Mouse (Mus musculus): Measurements from ENCODE around the gene Ino80b.

Gene Ino80b

GRCm38 (mm10) chr6:83118369-83118768, 6.9 kb downstream of the Ino80b start:
- DNase-seq (ENCODE audit: low read depth, low spot score), result no peak

DNA sequence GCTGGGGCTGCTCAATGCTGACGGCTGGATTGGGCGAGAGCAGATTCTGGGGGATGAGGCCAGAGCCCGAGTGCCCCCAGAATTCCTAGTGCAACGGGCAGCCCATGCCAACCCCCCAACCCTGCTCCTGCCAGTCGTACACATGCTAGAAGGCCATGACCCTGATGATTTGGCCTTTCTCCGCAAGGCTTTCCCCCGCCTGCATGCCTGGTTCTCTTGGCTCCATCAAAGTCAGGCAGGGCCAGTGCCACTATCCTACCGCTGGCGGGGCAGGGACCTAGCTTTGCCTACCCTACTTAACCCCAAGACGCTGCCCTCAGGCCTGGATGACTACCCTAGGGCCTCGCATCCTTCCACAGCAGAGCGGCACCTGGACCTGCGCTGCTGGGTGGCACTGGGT, 7.6 kb downstream of the Ino80b start:
- no peak for DNase-seq (ENCODE audit: low read depth, low spot score)

- no peak for DNase-seq (ENCODE audit: low read depth, low spot score)
Measured at GRCm38 (mm10) chr6:83117165-83117438, 8.1 kb downstream of the Ino80b start.

GRCm38 (mm10) chr6:83116373-83117164, 8.7 kb downstream of the Ino80b start:
- DNase-seq (ENCODE audit: low read depth, low spot score), result no peak

DNA sequence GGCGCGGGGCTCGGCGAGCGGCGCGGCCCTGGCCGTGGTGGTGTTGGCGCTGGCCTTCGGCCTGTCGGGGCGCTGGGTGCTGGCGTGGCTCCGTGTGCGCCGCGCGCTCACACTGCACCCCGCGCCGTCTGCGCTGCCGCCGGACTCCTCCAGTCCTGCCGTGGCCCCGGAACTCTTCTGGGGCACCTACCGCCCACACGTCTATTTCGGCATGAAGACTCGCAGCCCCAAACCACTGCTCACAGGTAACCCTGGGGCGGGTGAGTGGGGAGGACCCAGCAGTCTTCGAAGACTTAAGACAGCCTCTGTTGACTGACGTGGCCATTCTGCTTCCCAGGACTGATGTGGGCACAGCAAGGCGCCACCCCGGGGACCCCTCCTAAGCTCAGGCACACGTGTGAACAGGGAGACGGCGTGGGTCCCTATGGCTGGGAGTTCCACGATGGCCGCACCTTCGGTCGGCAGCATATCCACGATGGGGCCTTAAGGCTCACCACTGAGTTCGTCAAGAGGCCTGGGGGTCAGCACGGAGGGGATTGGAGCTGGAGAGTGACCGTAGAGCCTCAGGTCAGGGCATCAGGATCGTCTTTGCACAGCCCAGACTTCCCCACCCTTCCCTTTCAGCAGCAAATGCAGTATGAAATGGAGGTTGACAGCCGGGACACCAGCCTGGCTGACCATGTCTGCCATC, 9.4 kb downstream of the Ino80b start:
- no peak for DNase-seq (ENCODE audit: low read depth, low spot score)

DNA sequence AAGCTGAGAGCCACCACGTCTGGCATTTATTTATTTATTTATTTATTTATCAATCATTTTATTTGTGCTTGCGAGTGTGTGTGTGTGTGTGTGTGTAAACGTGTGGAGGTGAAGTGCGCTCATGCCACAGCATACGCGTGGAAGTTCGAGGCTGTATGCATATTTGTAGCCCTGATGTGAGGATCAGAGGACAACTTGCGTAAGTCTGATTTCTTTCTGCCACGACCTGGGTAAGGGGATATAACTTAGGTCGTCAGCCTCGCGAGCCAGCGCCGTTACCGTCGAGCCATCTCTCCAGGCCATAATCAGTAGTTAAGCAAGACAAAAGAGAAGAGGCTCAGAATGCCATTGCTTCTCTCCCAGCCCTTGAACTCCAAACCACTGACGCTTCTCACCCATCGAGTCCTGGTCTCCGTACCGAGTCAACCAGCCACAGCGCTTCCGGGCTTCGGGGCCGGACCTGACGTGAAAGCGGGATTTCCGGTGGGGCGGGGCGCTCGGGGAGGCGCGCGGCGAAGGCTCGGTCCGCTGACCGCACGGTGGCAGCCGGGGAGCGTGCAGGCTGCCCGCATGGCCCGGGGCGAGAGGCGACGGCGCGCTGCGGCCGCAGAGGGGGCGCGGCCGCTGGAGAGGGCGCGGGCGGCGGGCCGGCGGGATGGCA, 10.1 kb downstream of the Ino80b start, which contains the start of gene Mogs:
TSS of gene Mogs (plus strand) at position 486 of the 661 bp plus-strand sequence.
- peak; percentile 85 for DNase-seq (ENCODE audit: low read depth, low spot score)

- no peak for DNase-seq (ENCODE audit: low read depth, low spot score)
Measured at GRCm38 (mm10) chr6:83111510-83112136, 13.6 kb downstream of the Ino80b start.

- peak; percentile 70 for DNase-seq (ENCODE audit: low read depth, low spot score)
Measured at GRCm38 (mm10) chr6:83108762-83109668, 16.2 kb downstream of the Ino80b start, which contains the start of gene Mrpl53. Mrpl53 (plus strand) TSS chr6:83109040.

GRCm38 (mm10) chr6:83107566-83108400, 17.4 kb downstream of the Ino80b start:
- DNase-seq (ENCODE audit: low read depth, low spot score), result peak; percentile 48

DNA sequence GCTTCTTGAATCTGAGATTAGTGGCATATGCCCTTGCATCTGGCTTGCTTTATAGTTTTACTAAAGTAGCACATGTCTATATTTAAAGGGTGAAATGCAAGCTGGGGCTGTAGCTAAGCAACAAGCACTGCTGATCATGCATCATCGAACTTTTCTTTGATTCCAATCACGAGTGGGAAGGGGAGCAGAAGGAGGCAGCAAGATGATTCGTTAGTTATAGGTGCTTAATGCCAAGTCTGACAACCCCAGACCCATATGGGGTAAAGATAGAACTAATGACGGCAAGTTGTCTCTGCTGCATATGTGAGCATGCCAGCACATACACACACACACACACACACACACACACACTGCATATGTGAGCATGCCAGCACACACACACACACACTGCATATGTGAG, 21.1 kb downstream of the Ino80b start:
- DNase-seq (ENCODE audit: low read depth, low spot score), result no peak

DNA sequence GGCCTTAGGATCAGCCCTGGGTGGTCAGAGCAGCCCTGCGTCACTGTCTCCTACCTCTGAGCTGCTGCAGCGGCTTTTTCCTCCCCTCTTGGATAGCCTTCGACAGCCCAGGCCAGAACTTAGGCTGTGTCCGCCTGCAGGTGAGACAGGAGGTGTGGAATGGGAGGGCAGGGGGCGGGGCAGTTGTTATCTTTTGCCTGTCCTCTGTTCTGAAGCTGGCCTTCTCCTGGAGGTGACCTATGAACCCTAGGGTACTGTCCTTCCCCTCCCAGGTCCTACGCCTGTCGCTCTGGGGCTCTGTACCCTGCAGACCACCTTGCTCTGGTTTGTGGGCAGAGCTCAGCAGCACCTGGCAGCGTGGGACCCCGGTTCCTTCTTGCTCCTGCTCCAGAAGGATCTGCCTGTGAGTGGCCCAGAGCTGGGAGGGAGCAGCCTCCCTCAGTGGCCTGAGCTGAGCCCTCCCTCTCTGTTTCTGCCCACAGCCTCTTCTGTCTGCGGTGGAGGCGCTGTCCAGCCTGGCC, 22.0 kb downstream of the Ino80b start:
- DNase-seq (ENCODE audit: low read depth, low spot score), result no peak

- peak; percentile 52 for DNase-seq (ENCODE audit: low read depth, low spot score)
Measured at GRCm38 (mm10) chr6:83101688-83102556, 23.3 kb downstream of the Ino80b start.

- peak; percentile 82 for DNase-seq (ENCODE audit: low read depth, low spot score)
Measured at GRCm38 (mm10) chr6:83101316-83101687, 23.9 kb downstream of the Ino80b start, which contains the start of the genes Ccdc142 and Gm42688. Ccdc142 (plus strand) TSS chr6:83101601. Gm42688 (plus strand) TSS chr6:83101617.

DNA sequence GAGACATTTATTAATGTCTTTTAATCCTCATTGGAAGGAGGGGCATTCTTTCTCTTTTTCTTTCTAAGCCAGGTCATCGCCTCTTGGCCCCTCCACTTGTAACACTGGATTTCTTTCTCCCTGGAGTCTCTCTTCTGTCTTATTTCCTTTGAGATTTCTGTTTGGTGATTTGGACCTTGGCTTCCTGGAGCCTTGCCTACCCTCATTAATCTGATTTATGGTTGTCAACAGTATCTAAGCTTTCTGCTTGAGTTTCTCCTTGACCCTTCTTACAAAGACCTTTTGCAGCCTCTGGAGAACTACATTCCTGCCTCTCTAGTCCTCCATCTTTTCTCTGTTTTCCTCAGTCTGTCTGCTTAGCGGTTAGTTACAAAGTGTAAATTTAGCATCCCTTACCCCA, 26.8 kb downstream of the Ino80b start:
- DNase-seq (ENCODE audit: low read depth, low spot score), result no peak

DNA sequence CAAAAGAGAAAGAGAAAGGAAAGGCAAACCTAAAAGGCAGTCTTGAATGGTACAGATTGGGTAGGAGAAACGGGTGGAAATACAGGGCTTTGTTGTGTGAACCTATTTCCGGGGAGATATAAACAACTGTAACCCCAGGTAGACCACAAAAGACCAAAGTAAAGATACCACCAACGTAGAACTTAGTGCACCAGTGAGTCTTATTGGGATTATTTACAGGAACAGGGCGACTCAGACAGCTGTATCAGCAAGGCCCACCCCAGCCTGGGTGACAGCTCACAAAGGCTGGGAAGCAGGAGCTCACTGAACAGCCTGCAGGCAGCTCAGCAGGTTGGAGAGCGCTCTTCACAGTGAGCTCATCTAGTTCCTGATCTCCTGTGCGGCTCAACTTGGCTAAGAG, 29.3 kb downstream of the Ino80b start:
- DNase-seq (ENCODE audit: low read depth, low spot score), result no peak

DNA sequence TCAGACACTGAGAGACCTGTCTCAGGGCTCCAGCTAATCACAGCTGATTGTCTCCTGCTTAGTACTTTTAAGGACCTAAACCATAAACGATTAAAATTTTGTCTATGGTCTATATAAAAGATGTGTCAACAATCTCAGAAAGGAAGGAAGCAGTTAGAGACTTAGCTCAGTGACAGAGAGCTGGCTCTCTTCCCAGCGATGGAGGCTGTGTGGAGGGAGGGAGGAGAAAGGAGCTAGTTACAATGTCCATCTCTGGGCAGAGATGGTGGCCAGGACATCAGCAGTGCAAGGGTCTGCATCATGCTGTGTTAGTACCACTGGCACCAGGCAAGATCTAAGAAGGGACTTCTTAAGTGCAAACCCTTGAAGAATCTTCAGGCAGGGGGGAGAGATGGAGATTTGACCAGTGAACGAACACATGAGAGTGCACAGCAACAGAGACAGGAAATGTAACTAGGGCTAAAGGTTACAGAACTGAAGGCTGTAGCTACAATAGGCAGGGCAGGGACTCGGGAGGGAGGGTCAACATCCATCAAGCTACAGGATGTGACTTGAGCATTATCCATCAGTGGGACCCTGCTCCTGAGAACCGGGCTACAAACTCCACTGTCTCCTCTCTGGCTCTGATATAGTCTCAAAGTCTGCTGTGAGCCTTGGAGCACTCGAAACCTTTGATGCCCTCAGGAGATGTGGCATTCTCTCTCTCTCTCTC, 32.7 kb downstream of the Ino80b start:
- DNase-seq (ENCODE audit: low read depth, low spot score), result no peak

DNA sequence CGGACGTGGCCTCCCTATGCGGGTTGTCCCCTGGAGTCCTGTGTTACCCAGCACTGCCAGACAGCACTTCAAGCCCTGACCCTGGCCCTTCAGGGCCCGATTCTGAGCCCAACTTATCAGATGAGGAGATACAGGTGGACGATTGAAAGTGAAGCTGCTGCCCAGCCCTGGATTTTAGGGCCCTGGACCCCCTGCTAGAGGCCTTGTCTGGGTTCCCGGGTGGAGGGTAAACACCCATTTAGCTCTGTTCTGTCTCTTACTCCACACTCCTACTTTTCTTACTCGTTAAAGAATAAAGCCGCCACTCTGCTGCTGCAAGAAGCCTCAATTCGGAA, 37.3 kb downstream of the Ino80b start:
- no peak for DNase-seq (ENCODE audit: low read depth, low spot score)

GRCm38 (mm10) chr6:83087205-83087925, 37.9 kb downstream of the Ino80b start:
- no peak for DNase-seq (ENCODE audit: low read depth, low spot score)

Measured in retina, postnatal 7 days (tissue).